ENCODE assay signal across 11 mouse cellular contexts in genomic region chr10:63880462-63880903, GRCm38 (mm10). TPM values are rescaled to one million over a fixed set of nuclear protein-coding genes. Genes with fewer than 3 reads are reported as not detected.
DNase-seq lines count a peak whose midpoint lies in the region; ATAC-seq lines count a peak whose summit lies in the region.
"Had no signal": no experiment of that assay in that cellular context is flagged by ENCODE, and none has a peak within 500 bp of the region (broad histone marks: within the 10 kb centered on the region; RNA-seq: fewer than 3 reads in every experiment).

No protein-coding gene starts in this region.

- peak; percentile 46 for DNase-seq in layer of hippocampus, adult 11-12 months (ENCODE audit: low spot score)
- no peak for DNase-seq in layer of hippocampus, adult 9-10 months (ENCODE audit: low spot score)
- DNase-seq in cerebellum, postnatal 10 days = peak; percentile 64 to 65
- DNase-seq in heart, postnatal 14 days = peak; percentile 72 to 78
- peak; percentile 59 for DNase-seq in lung, postnatal 25 days (ENCODE audit: low spot score)
- no peak for DNase-seq in thymus, postnatal 36 days
- DNase-seq: embryo, embryonic 11 days had no signal

- H3K4me1 ChIP-seq in kidney, embryonic 14.5 days (ENCODE audit: control insufficient read depth, insufficient read depth, low read length) = no peaks in the 10 kb centered on the region

- H3K4me3 ChIP-seq in kidney, embryonic 14.5 days (ENCODE audit: low read length) = no peak overlapping the region

- H3K9ac ChIP-seq in kidney, embryonic 14.5 days (ENCODE audit: low read depth, low read length) = no peak overlapping the region

- no peak overlapping the region for H3K4me2 ChIP-seq in kidney, embryonic 14.5 days (replicated peaks; ENCODE audit: low read depth, low read length)

- H3K9me3 ChIP-seq in kidney, embryonic 14.5 days (ENCODE audit: control insufficient read depth, low read length) = no peaks in the 10 kb centered on the region

- no peak for ATAC-seq in granulocyte monocyte progenitor cell, adult 5-6 weeks (replicated peaks; ENCODE audit: poor library complexity, severe bottlenecking)
- no peak for ATAC-seq in kidney, embryonic 14.5 days (ENCODE audit: low FRiP score, low TSS enrichment)

- H3K27ac ChIP-seq in kidney, embryonic 14.5 days (ENCODE audit: low read depth, low read length) = no peak overlapping the region

- intact Hi-C loops in heart, postnatal 14 days (cut with DNase I) = no loop called here

- WGBS in kidney, embryonic 14.5 days = 90% methylated on average over 5 of the region's 5 CpGs

- H3K27me3 ChIP-seq in kidney, embryonic 14.5 days (ENCODE audit: control insufficient read depth, insufficient read depth, low read length) = no peaks in the 10 kb centered on the region

- no peaks in the 10 kb centered on the region for H3K36me3 ChIP-seq in kidney, embryonic 14.5 days (ENCODE audit: control insufficient read depth, insufficient read depth, low read length)

RNA-seq across cellular contexts. Expression of gene Gm10118, which starts 46.8 kb away (rescaled TPM):
- total RNA-seq in heart, postnatal 14 days (2021) = not detected
- not detected in 2 replicates for total RNA-seq in granulocyte monocyte progenitor cell, adult 5-6 weeks (2014; fragmentation: Nextera tagmentation)
- total RNA-seq in granulocyte monocyte progenitor cell, adult 5-6 weeks (2017) = not detected in 2 replicates
- polyA plus RNA-seq in kidney, embryonic 14.5 days (2014; fragmentation: Nextera tagmentation; extraction: Ambion mirVana) = not detected in 2 replicates
- total RNA-seq: liver, adult 2 months; MEL had no signal
- polyA plus RNA-seq: liver, adult 2 months had no signal

Comparison
In these comparisons a context has a peak if more than half of its experiments do, and no peak if none do; other contexts are left out.
1. DNase-seq: peak in layer of hippocampus, adult 11-12 months (single experiment), cerebellum, postnatal 10 days (2 of 2), heart, postnatal 14 days (2 of 2) and lung, postnatal 25 days (single experiment); none in layer of hippocampus, adult 9-10 months (single experiment) and thymus, postnatal 36 days (0 of 2).